ENCODE assay signal across 12 mouse cellular contexts in genomic region chr8:91899747-91900146, GRCm38 (mm10).
DNase-seq lines count a peak whose midpoint lies in the region; ATAC-seq and TF ChIP-seq lines count a peak whose summit lies in the region.
"Had no signal": no experiment of that assay in that cellular context is flagged by ENCODE, and none has a peak within 500 bp of the region (broad histone marks: within the 10 kb centered on the region; RNA-seq: fewer than 3 reads in every experiment).

No protein-coding gene starts in this region.

- peak; percentile 19 for DNase-seq in heart, adult 8-10 months (ENCODE audit: low spot score)
- DNase-seq in heart, postnatal 36 days, result no peak
- DNase-seq in left cerebral cortex, postnatal 4 days, result peak; percentile 45
- DNase-seq in left cerebral cortex, adult 9 months (ENCODE audit: low spot score in 2 of 2), result no peak
- DNase-seq in brain, adult 2 months (ENCODE audit: low read depth, low spot score), result peak; percentile 20
- peak; percentile 69 for DNase-seq in heart, postnatal 0 days (ENCODE audit: low spot score)
- DNase-seq in stomach, postnatal 0 days (ENCODE audit: low spot score), result no peak
- DNase-seq: right cerebral cortex, adult 18-20 months; thymus, postnatal 25 days had no signal

- no peak overlapping the region for H3K27ac ChIP-seq in heart, postnatal 0 days (ENCODE audit: low read depth)
- no peak overlapping the region for H3K27ac ChIP-seq in stomach, postnatal 0 days (replicated peaks)
- H3K27ac ChIP-seq: liver, embryonic 14.5 days; midbrain, embryonic 15.5 days had no signal

- TF ChIP-seq EP300 in heart, postnatal 0 days (IDR thresholded peaks at IDR 0.05; ENCODE audit: low read depth), result no peak
- no peak for TF ChIP-seq EP300 in stomach, postnatal 0 days (optimal IDR thresholded peaks at IDR 0.05)

- no peak overlapping the region for H3K9ac ChIP-seq in heart, postnatal 0 days (replicated peaks; ENCODE audit: low read depth, low read length)
- no peak overlapping the region for H3K9ac ChIP-seq in stomach, postnatal 0 days (ENCODE audit: low read length)
- H3K9ac ChIP-seq: liver, embryonic 14.5 days; midbrain, embryonic 15.5 days had no signal

- 46% methylated on average over 7 of the region's 7 CpGs for WGBS in heart, postnatal 0 days
- WGBS in stomach, postnatal 0 days, result 49% methylated on average over 7 of the region's 7 CpGs

- H3K27me3 ChIP-seq in heart, postnatal 0 days (ENCODE audit: control insufficient read depth, insufficient read depth, low read length), result 0 out of 2 replicates have a peak, but pooled peaks cover 3% of the 10 kb centered on the region
- no peaks in the 10 kb centered on the region for H3K27me3 ChIP-seq in stomach, postnatal 0 days (ENCODE audit: control insufficient read depth, insufficient read depth, low read length)

- 0 out of 2 replicates have a peak overlapping the region, but pooled peaks have one; percentile 12 for H3K4me2 ChIP-seq in heart, postnatal 0 days (ENCODE audit: low read depth, low read length)
- H3K4me2 ChIP-seq in stomach, postnatal 0 days (replicated peaks; ENCODE audit: low read depth), result no peak overlapping the region
- H3K4me2 ChIP-seq: midbrain, embryonic 15.5 days had no signal

- no peaks in the 10 kb centered on the region for H3K36me3 ChIP-seq in heart, postnatal 0 days (replicated peaks; ENCODE audit: control insufficient read depth, insufficient read depth, low read length)
- no peaks in the 10 kb centered on the region for H3K36me3 ChIP-seq in stomach, postnatal 0 days (ENCODE audit: control insufficient read depth, insufficient read depth, low read length)
- H3K36me3 ChIP-seq: midbrain, embryonic 15.5 days had no signal

- H3K4me3 ChIP-seq in heart, postnatal 0 days (ENCODE audit: low read depth, low read length), result no peak overlapping the region
- H3K4me3 ChIP-seq in stomach, postnatal 0 days (ENCODE audit: low read depth, low read length), result no peak overlapping the region
- H3K4me3 ChIP-seq: midbrain, embryonic 15.5 days had no signal

- ATAC-seq in heart, postnatal 0 days (ENCODE audit: insufficient read depth, low read depth), result peak; percentile 45; the same call in 1 of the 2 replicates
- ATAC-seq in stomach, postnatal 0 days (ENCODE audit: low FRiP score, low TSS enrichment), result no peak
- ATAC-seq: intestine, postnatal 0 days; midbrain, embryonic 15.5 days had no signal

- H3K4me1 ChIP-seq in heart, postnatal 0 days (ENCODE audit: control insufficient read depth, insufficient read depth), result peaks cover 20% of the 10 kb centered on the region
- no peaks in the 10 kb centered on the region for H3K4me1 ChIP-seq in stomach, postnatal 0 days (replicated peaks; ENCODE audit: control insufficient read depth, insufficient read depth)
- H3K4me1 ChIP-seq: midbrain, embryonic 15.5 days had no signal

- intact Hi-C loops in heart, postnatal 36 days (cut with DNase I), result loop anchor here (2.0 kb wide), 1 partner anchor 67 kb away; no protein-coding TSS in a partner anchor
- intact Hi-C loops in left cerebral cortex, postnatal 4 days (cut with DNase I), result no loop called here

- H3K9me3 ChIP-seq in heart, postnatal 0 days (replicated peaks; ENCODE audit: control insufficient read depth, low read length), result no peaks in the 10 kb centered on the region
- no peaks in the 10 kb centered on the region for H3K9me3 ChIP-seq in stomach, postnatal 0 days (ENCODE audit: control insufficient read depth, low read length)
- H3K9me3 ChIP-seq: midbrain, embryonic 15.5 days had no signal

- TF ChIP-seq CTCF in heart, postnatal 0 days (IDR thresholded peaks at IDR 0.05; ENCODE audit: low read depth), result no peak
- TF ChIP-seq CTCF in stomach, postnatal 0 days (IDR thresholded peaks at IDR 0.05; ENCODE audit: low read depth), result no peak

Comparison
In these comparisons a context has a peak if more than half of its experiments do, and no peak if none do; other contexts are left out.
1. DNase-seq: peak in heart, adult 8-10 months (single experiment), left cerebral cortex, postnatal 4 days (single experiment), brain, adult 2 months (single experiment) and heart, postnatal 0 days (single experiment); none in heart, postnatal 36 days (0 of 2), left cerebral cortex, adult 9 months (0 of 2) and stomach, postnatal 0 days (single experiment).